Mouse (Mus musculus) retina, adult 2 months (tissue): ENCODE data around the gene Syne1.

ENCODE experiments used
- DNase-seq: peaks from one replicate; pipeline ENCODE4 v3.0.0-alpha.2; 2012; ENCODE audit warnings: low read depth, low spot score

Syne1 gene

GRCm38 (mm10) chr10:5305555-5305954 is 245.7 kb downstream of the Syne1 start:
- no peak for DNase-seq

GRCm38 (mm10) chr10:5295291-5295891 is 255.9 kb downstream of the Syne1 start:
- DNase-seq = no peak

DNA sequence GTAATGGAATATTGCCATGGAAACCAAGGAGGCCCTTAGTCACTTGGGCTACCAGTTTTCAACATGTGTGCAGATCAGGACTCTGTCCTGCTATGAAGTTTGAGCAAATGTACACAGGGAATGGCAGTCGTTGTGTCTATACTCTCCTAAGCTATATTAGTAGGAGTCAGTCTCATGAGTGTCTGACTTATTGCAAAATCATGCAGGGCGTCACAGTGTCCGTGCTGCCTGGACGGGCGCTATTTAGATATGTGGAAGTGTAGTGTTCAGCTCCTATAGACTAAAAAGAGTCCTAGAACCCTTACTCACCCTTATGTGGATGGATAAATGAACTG is 261.7 kb downstream of the Syne1 start:
- no peak for DNase-seq

GRCm38 (mm10) chr10:5288716-5289574 is 262.3 kb downstream of the Syne1 start:
- no peak for DNase-seq

DNA sequence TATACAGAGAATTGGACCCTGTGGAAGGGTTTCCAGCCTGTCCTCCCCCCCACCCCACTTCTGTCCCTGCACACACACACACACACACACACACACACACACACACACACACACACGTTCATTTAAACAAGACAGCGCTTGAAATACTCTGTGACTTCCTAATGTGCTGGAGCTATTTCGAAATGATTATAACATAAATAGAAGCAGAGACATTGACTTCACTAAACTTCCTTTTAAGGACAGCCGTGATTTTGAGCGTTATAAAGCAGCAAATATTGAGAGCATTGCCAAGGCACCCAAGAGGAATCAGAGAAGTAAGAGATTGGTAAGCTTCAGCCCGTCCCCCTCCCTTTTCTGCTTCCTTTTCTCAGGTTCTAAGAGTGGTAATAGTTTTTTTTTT is 263.0 kb downstream of the Syne1 start:
- DNase-seq = no peak

DNA sequence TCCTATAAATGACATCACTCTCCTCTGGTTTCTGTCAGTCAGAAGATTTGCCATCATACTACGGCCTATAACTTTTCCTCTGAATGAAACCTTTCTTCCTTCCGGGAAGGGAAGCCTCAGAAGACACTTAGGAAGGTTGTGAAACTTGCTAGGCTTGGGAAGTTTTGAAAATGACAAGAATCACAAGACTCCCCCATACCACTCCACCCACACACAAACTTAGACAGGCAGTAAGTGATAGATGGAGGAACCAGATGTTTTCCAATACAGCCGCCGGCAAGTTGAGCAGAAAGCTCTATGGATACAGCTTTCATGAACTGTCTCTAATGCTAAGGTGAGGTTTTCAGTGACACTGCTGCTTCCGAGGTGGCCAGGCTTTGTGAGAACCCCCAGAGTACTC is 275.5 kb downstream of the Syne1 start:
- no peak for DNase-seq

GRCm38 (mm10) chr10:5270641-5271040 is 280.6 kb downstream of the Syne1 start:
- DNase-seq = no peak

DNA sequence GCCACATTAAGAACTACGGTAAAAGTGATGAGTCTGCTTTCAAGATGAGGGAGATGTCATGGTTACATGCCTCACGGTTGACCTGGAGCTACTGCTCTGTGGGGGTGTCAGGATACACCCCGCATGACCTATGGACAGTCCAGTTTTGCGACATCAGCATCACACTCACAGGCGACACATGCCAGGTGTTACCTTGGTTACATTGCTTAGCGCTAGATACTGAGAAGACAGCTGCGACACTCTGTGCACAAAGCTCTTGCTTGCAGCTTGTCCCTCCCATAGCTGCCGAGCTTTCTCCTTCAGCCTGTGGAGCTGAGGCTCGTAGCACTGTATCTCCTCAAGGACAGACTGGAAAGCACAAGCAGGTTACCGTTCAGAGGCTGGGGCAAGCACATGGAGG is 286.9 kb downstream of the Syne1 start:
- no peak for DNase-seq

DNA sequence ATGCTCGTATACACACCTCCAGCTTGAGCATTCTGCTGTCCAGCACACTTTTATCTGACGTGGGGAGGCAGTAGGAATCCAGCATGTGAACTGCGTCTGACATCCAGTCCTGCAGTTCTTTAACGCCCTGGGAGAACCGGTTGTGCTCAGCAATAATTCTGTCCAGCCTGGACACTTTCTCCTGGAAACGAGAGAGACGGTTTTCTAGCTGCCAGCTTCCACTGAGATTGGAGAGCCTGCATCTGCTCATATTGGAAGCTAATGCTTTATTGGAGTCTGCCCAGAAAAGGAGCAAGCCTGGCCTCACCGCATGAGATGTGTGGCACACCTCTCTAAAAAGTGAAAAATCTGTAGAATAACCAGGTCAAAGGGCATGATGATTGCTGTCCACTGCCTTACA is 288.6 kb downstream of the Syne1 start:
- no peak for DNase-seq

DNA sequence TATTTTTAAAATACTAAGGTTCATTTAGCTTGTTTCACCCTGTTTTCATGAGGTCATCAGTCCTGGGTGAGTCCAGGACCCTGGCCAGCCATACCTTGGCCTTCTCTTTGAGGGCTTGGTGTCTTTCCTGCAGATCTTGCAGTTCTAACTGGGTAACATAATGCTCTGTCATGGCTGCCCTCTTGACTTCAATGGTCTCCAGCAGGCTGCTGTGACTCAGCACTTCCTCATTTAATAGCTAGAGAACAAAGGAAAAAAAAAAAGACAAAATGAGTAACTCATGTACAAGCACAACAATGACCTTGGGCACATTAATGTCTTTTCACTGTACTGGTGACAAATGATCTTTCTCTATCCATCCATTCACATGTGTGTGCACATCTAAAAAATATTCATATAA is 294.6 kb downstream of the Syne1 start:
- DNase-seq = no peak

GRCm38 (mm10) chr10:5253752-5254151 is 297.5 kb downstream of the Syne1 start:
- DNase-seq = no peak

- DNase-seq = no peak
Observed at GRCm38 (mm10) chr10:5250702-5251101, 300.6 kb downstream of the Syne1 start.

DNA sequence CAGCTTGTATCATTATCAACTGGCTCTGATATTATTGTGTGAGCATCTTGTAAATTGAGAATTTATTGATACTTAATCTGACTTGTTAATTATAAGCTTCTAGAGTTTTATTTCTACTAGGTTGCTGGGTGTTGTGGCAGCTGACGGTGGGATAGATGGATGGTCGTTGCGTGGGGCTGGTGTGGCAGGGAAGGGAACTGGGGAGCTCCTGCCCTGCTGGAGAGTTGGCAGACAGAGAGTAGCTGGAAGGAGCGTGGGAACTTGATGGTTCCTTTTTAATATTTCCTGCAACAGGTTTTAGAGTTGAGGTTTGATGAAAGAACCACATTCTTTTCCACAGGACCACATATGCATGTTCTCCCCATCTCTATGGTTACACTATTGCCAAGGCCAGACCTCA is 311.6 kb downstream of the Syne1 start:
- DNase-seq = no peak

DNA sequence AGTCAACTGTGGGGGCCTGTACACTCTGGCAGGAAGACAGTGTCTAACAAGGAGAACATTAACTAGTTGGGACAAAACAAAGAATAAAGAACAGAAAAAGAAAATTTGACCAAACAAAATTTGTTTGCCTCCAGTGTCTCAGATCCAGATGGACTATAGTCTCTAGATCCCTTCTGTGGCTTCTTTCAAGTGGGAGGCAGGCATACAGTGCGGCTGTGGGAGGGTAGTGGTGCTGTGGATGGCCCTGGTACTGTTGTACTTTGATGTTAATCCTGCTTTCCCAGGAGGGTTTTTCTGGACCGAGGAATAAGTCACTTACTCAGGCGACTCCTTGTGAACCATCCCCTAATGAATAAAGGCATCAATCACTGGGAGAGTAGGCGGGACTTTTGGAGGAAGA is 314.4 kb downstream of the Syne1 start:
- DNase-seq = no peak

GRCm38 (mm10) chr10:5236171-5236570 is 315.1 kb downstream of the Syne1 start:
- no peak for DNase-seq

GRCm38 (mm10) chr10:5234721-5235501 is 316.4 kb downstream of the Syne1 start:
- DNase-seq = no peak

DNA sequence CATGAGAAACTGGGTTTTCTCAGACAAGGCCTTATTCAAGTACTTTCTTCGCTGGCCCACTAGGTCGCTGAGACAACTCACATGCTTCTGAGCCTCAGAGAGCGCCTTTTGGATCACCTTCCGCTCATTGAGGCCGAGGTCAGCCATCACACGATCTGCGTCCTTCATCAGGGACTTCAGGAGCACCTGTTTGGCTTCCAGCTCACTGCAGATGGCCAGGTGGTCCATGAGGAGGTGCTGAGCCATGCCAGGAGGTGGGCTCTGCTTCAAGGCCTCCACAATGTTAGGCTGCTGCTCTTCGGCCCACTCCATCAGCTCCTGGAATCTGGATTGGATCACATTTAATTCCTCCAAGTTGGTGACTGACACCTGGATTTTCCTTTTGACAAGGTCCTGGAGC is 322.2 kb downstream of the Syne1 start:
- DNase-seq = no peak

DNA sequence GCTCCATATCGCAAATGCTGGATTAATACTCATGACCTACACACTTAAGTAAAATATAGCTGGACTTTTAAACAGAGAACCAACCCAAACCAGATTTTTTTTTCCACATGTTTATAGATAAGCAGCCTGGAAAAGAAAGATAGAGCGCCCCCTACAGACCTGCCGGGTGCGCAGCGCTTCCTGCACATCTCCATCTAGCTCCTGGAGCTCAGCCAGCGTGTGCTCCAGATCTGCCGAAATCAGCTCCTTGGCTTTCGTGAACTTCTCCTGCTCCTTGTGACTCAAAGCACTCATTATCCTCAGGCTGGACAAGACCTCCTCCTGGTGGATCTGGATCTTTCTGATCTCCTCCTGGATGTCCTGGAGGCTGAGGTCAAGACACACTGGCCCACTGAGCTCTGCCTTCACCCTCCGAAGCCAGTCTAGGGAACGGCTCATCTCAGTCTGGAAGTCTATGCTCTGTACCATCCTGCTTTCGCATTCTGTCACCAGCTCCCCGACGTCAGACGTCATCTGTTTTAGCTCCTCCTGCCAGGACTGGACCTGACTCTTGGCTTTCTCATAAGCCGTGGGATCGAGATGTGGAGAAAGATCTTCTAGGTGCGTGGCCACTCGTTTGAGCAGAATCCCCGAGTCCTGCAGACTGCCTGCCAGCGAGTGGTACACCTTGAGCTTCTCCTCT is 323.7 kb downstream of the Syne1 start:
- no peak for DNase-seq

DNA sequence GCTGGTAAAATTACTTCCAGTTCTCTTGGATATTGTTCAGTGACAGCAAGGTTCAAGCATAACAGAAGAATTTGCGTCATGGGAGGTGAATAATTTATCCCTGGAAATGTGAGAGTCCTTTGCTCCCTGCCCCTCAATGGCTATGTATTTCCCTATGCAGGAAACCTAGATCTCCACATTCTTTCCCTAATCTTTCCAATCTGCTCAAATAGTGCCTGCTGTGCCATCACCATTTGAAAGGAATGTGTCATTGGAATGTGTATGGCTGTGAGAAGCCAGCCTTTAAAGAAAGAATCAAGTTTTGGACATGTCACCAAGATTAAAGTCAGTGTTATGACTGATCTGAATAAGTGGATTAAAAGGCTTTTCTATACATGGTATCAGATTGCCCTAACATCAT is 335.3 kb downstream of the Syne1 start:
- DNase-seq = no peak

- DNase-seq = no peak
Observed at GRCm38 (mm10) chr10:5207905-5208641, 343.2 kb downstream of the Syne1 start.

- DNase-seq = no peak
Observed at GRCm38 (mm10) chr10:5205977-5206376, 345.3 kb downstream of the Syne1 start.
